Mouse (Mus musculus) neural tube, embryonic 10.5 days (tissue): Measurements from ENCODE around the gene 1700040F15Rik.
"Not testable (repeated sequence)": the region's sequence is repeated elsewhere in the genome, so short reads cannot be mapped to it uniquely, and the experiment has no call there.

Experiments used
- DNase-seq: peaks from one replicate; pipeline ENCODE4 v3.0.0-alpha.2; 2017; ENCODE audit warnings: low spot score; ENCODE audit errors: extremely low spot score

The 1700040F15Rik gene

GRCm38 (mm10) chrY:61101947-61102346 lies at the start of gene 1700040F15Rik:
TSS of gene 1700040F15Rik (plus strand) at chrY:61102247.
- not testable (repeated sequence) for DNase-seq
